Mouse (Mus musculus) monocyte, adult 2 months (primary cell): ENCODE data around the gene Ercc8.
A peak's percentile ranks its signal among the peaks of the same experiment; 100 is the strongest.

ENCODE experiments used
- DNase-seq, 2 experiments: peaks; one replicate each; pipeline ENCODE4 v3.0.0; 2022; ENCODE audit warnings: low spot score in 2 of 2, low read depth in 1 of 2

Gene Ercc8

DNA sequence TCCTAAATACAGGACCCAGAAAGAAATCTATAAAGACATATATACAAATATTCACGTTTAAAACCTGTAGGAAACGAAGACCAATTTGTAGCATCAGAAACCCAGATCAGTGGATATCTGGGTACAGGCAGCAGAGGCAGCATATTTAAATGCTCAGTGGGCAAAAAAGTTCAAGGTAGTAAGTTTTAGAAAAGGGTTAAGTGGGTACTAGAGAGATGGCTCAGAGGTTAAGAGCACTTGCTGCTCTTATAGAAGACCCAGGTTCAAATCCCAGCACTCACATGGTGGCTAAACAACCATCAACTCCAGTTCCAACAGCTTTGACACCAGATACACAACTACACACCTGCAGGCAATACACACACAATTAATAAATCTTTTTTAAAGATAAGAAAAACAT is 1.4 kb upstream of the Ercc8 start:
- no peak for DNase-seq

DNA sequence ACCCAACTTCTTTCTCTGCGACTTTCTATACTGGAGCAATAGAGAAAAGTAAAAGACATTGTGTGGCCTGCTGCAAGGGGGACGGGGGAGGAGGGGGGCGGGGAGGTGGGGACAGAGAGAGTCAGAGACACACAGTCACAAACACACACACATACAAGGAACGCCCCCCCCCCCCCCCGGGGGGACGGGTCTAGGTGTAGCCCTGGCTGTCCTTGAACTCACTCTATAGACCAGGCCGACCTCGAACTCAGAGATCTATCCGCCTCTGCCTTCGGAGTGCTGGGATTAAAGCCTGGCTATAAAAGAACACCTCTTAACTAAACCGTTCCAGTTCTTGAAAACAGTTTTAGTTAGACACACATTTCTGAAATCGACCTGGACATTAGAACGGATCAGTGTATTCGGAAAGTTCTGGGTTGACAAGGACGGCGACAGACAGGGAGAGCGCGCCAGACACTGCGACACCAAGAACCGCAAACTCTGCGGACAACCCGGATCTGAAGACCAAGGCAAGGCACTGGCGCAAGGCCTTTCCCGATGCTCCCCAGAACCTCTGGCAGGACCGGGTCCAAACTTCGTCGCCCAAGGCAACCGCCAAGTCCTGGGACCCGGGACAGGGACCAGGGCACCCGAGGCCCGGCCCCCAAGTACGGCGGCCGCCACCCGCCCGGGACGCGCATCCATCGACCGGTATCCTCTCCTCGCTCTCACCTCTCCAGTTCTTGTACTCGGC is 633 bp upstream of the Ercc8 start:
- DNase-seq: no peak

DNA sequence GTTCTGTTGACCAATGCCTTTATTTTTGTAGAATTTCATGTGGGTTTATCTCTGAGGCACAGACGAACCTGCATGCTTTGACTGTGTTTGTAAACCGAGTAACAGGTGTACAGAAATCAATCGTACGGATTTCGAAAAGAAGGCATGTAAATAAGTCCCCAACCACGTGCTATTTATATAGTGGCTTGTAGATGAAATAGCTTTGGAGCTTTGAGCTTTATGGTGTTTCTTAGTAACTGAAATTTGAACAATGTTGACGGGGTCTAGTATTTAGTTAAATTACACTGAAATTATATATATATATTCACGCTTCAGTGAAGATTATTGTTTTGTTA is 677 bp downstream of the Ercc8 start:
- DNase-seq: no peak

DNA sequence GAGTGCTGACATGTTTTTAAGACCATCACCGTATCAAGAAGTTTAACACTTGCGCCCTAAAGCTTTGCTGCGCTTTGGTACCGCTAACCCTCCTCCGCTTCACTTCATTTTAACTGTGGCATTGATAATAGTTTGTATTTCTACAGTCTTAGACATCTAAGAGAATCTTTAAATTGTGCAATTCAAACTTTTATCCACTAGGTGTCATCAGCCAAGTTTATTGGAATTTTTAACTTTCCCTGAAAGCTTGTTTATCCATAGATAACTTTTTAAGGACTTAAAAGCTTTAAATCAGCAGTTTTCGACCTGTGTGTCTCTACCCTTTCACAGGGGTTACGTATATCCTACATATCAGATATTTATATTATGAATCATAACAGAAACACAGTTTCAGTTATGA is 1.4 kb downstream of the Ercc8 start:
- DNase-seq: no peak

DNA sequence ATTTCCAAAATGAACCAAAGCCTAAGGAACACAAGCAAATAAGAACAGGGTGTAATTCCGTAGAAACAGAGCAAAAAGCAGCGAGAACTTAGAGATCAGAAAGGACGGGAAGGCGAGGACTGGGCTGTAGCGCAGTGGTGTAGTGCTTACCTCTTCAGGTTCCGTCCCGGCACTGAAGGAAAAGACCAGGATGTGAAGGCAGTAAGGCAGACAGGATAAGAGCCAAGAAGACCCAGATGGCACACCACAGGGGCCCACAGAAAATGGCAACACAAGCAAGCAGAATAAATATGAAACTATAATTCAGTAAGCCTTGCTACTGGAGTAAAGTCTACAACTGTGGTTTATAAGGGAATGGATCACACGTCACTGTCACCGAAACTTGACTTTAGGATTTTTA is 5.4 kb downstream of the Ercc8 start:
- no peak for DNase-seq

DNA sequence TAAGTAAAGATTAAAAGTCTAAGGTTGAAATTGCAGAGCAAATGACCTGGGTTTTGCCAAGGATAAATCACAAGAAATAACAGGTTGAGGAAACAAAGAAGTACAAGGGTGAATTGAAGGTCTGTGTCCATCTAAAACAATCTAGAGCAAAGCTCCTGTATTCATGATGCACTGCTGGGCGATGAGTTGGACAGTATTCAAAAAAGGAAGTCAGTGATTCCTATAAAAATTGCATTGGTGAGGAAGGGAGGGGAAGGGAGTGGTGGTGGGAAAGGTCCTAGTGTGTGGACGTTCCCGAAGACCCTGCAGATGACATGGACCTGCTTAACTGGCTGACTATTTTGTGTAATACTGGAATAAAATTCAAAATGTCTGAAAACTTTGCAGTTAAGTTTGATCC is 6.1 kb downstream of the Ercc8 start:
- DNase-seq: no peak

DNA sequence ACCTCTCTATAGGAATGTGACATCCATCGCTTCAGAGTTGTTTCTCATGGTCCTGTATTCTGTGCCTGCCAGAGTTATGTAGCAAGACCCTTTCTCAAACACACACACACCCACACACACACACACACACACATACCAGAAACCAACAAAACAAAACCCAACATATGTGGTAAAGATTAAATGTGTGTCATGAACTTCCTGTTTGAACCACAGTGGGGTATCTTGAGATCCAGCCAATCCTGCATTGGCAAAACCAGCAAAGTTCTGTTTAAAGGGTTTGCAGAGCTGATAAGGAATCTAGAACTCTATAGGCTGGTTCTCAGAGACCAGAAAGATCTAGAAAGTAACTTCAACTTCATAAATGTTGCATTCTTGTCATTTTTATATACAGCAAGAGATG is 11.5 kb downstream of the Ercc8 start:
- DNase-seq: no peak

DNA sequence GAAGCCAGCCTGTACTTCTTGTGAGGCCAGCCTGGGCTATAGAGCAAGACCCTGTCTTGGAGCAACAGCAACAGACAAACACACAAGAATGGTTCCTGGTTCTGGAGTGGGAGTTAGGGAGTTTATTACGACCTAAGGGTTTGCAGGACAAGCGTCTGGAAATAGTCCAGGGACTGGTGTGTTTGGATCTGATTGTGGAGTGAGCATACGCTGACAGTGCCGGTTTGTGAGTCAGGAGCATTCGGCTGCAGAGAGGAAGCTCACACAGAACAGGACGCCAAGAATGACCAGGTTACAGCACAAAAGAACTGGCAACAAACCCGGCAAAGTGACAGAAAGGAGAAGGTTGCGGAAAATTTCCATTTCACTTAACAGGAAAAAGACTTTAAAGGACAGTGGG is 12.0 kb downstream of the Ercc8 start:
- no peak for DNase-seq

DNA sequence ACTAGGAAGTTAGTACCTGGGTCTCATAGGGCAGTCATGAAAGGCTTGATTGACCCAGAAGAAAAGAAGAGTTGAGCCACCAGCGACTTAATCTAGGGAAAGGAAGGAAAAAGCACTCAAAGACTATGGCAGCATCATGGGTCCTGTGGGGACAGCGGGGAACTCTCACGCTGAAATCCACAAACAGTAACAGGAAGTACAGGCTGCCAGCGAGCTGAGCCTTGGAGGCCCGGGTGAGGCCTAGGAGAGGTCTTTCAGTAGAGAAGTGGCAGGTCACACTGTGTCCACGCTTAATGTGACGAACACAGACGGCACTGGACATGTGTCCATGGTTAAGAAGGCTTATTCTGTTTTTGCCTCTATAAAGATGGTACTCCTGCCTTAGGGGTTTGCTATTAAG is 21.1 kb downstream of the Ercc8 start:
- no peak for DNase-seq

DNA sequence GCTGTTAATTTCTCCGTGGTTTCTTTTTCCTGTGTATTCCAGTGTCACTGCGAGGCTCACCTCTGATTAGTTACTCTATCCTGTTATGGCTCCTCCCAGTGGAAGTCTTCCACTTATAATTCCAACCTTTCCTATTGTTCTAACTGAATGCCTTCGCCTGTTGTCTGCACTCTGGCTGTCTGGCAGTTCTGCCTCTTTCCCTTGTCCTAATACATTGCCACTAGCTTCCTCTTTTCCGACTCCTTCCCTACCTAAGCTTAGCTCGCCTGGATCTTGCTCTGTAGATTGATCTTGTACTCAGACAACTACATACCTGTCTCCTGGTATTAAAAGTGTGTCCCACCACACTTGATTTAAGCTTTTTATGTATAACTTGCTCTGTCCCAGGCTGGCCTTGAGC is 22.3 kb downstream of the Ercc8 start:
- no peak for DNase-seq

DNA sequence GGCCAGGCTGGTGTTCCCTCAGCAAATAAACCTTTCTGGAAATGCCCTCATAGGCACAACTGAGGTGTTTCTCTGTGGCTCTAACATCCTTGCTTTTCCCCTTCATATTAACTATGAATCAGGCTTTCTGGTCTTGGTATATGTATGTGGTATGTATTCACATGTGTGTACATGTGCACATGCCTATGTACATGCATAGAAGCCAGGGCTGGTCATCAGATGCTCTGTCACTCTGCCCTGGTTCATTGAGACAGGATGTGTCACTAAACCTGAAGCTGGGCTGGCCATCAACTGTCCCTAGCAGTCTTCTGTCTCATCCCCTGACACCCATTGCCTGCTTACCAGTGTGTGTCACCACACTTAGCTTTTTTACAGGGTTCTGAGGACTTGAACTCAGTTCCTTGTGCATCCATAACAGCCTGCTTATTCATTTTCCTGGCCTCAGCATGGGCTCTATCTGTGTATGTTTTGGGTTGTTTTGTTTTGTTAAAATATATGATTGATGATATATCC is 26.3 kb downstream of the Ercc8 start:
- no peak for DNase-seq

DNA sequence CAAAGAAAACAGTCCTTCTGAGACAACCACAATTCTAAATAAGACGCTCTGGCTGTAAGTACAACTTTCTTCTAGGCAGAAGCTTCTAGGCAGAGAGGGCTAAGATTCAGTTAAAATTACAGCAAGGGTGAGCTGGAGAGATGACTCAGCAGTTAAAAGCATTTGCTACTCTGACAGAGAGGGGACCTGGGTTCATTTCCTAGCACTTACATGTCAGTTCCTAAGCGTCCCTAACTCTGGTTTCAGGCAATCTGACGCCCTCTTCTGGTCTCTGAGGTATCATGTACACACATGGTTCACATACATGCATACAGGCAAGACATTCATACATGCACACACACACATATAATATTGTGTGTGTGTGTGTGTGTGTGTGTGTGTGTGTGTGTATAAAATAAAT is 27.0 kb downstream of the Ercc8 start:
- DNase-seq: no peak

DNA sequence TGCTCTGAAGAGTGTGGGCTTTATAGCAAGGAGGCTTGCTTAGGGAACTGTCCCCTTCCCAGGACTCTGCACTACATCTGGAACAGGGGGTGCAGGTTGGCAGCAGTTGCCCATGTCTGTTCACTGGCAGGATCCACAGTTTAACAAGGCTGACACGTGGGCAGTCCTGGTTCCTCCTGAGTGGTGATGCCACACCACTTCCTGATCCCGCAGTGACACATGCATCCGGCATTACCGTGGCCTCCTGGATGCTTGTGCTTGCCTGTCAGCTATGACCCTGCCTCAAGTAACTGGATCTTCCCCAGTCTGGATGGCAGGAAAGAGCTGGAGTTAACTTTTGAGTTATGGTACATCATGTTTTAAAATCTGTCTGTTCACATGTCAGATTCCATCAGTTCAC is 29.5 kb downstream of the Ercc8 start:
- no peak for DNase-seq

DNA sequence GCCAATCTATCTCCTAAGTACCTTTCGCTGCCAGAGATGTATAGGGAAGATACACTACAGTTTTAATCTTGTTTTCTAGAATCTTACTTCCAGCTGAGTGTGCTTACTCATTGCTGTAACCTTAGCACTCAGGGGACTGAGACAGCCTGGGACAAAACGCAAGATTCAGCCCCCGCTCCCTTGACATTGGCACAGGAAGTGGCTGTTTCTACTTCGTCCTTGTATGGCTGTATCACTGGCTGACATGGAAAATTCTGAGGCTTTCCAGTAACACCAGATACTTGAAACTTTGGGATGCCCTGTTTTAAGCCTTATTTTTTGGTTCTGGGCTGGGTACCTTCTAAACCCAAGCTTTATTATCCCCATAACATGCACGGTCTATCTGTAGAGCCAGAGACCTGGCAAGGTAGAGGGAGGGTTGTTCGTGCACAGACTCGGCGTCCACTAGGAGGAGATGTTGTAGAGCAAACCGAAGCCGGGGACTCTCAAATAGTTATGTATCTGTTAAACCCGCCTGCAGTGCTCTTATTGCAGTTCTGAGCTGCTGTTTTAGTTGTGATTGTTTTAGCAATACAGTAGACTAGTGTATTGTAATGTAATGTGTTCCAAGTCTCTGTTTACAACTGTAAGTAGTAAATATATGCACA is 32.7 kb downstream of the Ercc8 start:
- no peak for DNase-seq

DNA sequence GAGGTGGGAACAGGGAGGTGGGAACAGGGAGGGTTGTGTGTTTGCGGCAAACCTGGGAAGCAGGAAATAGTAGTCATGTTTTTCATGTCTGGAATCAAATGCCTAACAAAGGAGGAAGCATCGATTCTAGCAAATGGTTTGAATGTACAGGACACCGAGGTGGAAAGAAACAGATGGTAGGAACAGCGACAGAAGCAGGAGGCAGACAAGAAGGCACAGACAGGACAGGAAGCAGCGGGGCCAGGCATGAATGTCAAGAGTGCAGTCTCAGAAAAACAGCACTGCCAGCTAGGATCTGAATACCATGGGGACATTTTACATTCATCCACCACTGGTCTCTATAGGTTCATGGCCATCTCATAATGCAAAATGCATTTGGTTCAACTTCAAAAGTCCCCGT is 36.9 kb downstream of the Ercc8 start:
- no peak for DNase-seq

DNA sequence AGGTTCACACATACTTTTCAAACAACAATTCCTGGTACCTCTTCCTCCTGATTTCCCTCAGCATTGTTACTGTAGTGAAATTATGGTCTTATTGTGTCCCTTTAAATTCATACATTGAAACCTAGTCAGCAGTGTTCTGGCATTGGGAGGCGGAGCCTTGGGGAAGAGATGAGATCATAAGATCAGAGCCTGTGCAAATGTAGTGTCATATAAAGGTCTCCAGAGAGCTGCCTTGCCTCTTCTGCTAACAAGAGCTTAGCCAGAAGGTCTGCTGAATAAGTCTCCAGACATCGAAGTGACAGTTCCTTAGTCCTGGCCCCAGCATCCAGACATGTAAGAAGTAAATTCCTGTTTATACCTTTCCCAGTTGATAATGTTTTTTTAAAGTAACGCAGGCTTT is 46.3 kb downstream of the Ercc8 start:
- DNase-seq: no peak

DNA sequence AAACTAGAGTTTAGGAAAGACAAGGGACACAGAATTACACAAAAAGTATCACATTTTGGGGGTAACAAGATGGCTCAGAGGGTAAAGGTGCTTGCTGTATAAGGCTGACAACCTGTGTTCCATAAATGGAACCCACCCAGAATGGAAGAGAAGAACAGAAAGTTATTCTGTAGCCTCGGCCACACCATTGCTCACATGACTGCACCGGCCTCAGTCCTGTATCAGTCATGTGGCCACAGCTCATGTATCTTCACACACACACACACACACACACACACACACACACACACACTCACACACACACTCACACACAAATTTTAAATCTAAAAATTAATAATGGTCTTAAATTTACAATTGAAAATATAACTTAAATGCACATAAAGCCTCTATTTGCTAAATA is 48.9 kb downstream of the Ercc8 start:
- DNase-seq: no peak

DNA sequence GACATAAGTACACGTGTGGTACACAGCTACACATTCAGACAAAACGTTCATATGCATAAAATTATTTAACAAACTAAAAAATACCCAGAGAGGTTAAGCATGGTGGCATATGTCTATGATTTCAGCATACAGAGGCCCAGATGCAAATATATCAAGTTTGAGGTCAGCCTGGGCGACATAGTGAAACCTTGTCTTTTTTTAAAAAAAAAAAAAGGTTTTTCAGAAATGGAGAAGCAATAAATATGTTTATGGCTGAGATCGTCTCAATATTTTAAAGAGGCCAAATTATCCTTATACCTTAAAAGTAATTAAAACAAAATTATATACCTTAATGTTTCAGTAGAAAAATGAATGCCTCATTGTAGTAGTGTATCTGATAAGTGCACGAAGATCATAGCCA is 49.6 kb downstream of the Ercc8 start:
- DNase-seq: no peak

DNA sequence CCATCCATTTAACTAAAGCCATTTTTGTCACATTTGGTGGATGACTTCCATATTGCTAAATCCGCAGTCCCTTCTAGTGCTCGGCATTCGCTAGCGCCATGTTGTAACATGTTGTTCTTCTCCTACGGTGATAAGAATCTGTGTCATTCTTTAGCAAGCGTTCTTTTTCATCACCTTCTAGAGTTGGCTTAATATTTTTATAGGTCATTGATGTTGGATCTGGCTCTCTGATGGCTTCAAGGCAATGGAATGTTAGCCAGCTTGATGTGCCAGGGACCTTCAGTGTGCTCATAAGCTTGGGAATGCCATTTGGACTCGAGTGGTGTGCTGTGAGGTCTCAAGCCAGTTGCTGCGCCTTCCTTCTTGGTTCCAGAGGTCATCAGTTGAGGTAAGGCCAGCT is 52.4 kb downstream of the Ercc8 start:
- DNase-seq: no peak

DNA sequence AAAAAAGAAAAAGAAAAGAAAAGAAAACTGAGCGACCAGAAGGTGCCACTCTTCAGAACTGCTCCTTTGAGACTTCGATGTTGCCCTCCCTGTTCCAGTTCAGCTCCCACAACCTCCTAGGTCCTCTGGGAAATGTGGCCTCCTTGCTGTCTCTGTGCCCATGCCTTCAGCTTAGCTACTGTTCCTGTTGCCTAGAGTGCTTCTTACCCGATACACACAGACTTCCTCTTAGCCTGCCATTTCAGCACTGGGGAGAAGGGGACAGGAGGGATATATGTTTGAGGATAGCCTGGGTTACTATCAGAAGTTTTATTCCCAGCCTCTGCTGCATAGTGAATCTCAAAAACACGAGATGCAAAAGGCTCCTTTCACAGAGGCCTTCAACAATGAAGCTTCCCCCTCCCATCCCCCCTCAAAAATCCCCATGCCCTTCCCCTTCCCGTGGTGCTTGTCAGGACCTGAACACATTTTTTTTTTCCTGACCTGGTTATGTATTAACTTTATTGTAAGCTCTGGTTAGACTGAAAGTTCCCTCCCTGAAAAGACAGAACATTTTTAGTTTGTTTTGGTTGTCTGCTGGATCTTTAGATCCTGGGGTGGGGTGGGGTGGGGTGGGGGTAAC is 54.0 kb downstream of the Ercc8 start:
- no peak for DNase-seq

DNA sequence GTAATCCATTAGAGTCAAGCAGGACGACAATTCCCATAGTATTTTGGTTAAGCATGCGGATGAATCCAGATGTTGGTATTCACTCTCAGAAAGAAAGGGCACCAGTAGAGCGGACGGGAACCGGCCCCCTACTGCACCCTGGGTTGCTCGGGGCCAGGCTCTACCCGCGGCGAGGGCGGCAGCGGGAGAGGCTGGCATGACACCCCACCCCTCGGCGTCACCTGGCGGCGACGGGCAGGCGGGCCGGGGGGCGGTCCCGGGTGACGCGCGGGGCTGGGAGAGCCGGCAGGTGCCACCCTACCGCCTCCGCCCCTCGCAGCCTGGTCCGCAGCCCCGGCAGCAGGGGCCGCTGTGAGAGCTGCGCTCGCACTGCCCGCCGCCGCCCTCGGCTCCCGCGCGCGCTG is 55.6 kb downstream of the Ercc8 start, which contains the start of gene Elovl7:
Gene Elovl7 (plus strand): TSS at position 324 of the 404 bp plus-strand sequence.
- DNase-seq: peak in 1 of 2 experiments; percentile 8

DNA sequence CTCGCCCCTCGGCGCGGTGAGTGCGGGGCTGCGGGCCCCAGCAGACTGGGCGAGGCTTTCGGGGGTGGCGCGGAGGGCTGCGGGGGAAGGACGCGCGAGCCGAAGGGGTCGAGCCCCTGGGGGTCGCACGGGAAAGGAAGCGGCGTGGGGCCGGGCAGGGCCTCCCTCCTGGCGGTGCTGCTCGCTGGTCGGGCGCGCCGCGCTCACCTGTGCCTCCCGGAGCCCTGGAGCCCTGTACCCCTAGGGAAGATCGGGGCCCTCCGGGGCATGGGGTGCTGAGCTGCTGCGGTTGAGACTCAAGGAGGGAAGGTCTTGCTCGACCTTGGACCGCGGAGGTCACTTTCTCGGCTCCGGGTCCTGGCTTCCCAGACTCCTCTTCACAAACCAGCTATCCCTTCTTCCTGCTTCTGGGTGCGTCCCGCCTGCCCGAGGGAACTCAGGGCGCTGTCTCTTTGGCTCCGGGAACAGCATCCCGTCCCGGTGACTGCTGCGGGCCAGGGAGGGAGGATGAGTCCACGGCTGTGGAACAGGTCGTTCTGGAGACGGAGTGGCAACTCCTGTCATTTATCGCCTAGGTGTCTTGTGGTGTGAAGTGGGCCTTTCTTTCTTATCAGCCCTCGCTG is 56.1 kb downstream of the Ercc8 start:
- no peak for DNase-seq
